Mouse (Mus musculus): ENCODE results near the gene Ell2. TPM values are rescaled to one million over a fixed set of nuclear protein-coding genes. Genes with fewer than 3 reads are reported as not detected.

Gene Ell2
- polyA plus RNA-seq (2015; fragmentation: Nextera tagmentation; extraction: Ambion mirVana): 1.5 and 1.6 TPM in 2 replicates

GRCm38 (mm10) chr13:75706457-75706856, at the start of gene Ell2:
Gene Ell2, plus strand, starts transcription at chr13:75706757.
- 100% methylated on average over 1 of the region's 1 CpGs for WGBS
- Histone ChIP-seq H3K27ac (ENCODE audit: low read length) (no peak within 1 kb of the TSS), H3K4me2 (ENCODE audit: low read length) (peak within 1 kb of the TSS; percentile 87), H3K27me3 (replicated peaks; ENCODE audit: control insufficient read depth, insufficient read depth, low read length) (no peaks in the 10 kb centered on the region), H3K9ac (replicated peaks; ENCODE audit: low read depth, low read length) (peak within 1 kb of the TSS; percentile 67), H3K4me3 (replicated peaks; ENCODE audit: low read length) (peak within 1 kb of the TSS; percentile 60), H3K4me1 (replicated peaks; ENCODE audit: control insufficient read depth, insufficient read depth, low read length) (peaks cover 19% of the 10 kb centered on the region), H3K36me3 (ENCODE audit: control insufficient read depth, insufficient read depth) (no peaks in the 10 kb centered on the region), H3K9me3 (ENCODE audit: control insufficient read depth, low read length) (no peaks in the 10 kb centered on the region)
- ATAC-seq: no peak

DNA sequence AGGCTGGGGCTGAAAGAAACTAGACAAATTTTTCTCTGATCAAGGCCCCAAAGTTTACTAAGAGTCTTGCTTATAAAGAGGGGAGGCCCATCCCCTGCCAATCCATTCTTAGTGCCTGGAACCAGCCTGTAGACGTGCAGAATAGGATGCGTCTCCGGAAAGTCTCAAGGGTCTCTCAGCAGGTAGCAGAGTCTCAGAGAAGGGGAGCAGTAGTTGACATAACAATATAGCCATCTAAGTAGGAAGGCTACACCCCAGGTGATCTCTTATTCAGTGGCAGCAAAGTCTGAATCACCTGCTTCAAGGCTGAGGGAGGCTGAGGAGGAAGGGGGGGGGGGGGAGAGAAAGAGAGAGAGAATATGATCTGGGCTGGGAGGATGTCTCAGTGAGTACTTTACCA, 21.1 kb upstream of the Ell2 start:
- H3K4me2 ChIP-seq (ENCODE audit: low read length): no peak overlapping the region
- ATAC-seq: no peak
- H3K4me1 ChIP-seq (replicated peaks; ENCODE audit: control insufficient read depth, insufficient read depth, low read length): no peaks in the 10 kb centered on the region
- H3K9me3 ChIP-seq (ENCODE audit: control insufficient read depth, low read length): no peaks in the 10 kb centered on the region
- WGBS: 20% methylated on average over 3 of the region's 3 CpGs
- H3K27ac ChIP-seq (ENCODE audit: low read length): no peak overlapping the region
- H3K36me3 ChIP-seq (ENCODE audit: control insufficient read depth, insufficient read depth): no peaks in the 10 kb centered on the region
- H3K4me3 ChIP-seq (replicated peaks; ENCODE audit: low read length): no peak overlapping the region
- no peaks in the 10 kb centered on the region for H3K27me3 ChIP-seq (replicated peaks; ENCODE audit: control insufficient read depth, insufficient read depth, low read length)
- no peak overlapping the region for H3K9ac ChIP-seq (replicated peaks; ENCODE audit: low read depth, low read length)

GRCm38 (mm10) chr13:75686995-75687394, 19.6 kb upstream of the Ell2 start:
- no peak overlapping the region for H3K4me2 ChIP-seq (ENCODE audit: low read length)
- H3K27ac ChIP-seq (ENCODE audit: low read length): no peak overlapping the region
- no peaks in the 10 kb centered on the region for H3K4me1 ChIP-seq (replicated peaks; ENCODE audit: control insufficient read depth, insufficient read depth, low read length)
- no peak overlapping the region for H3K9ac ChIP-seq (replicated peaks; ENCODE audit: low read depth, low read length)
- H3K9me3 ChIP-seq (ENCODE audit: control insufficient read depth, low read length): no peaks in the 10 kb centered on the region
- whole genome bisulfite sequencing: 83% methylated on average over 4 of the region's 4 CpGs
- H3K4me3 ChIP-seq (replicated peaks; ENCODE audit: low read length): no peak overlapping the region
- ATAC-seq: no peak
- no peaks in the 10 kb centered on the region for H3K36me3 ChIP-seq (ENCODE audit: control insufficient read depth, insufficient read depth)
- no peaks in the 10 kb centered on the region for H3K27me3 ChIP-seq (replicated peaks; ENCODE audit: control insufficient read depth, insufficient read depth, low read length)

GRCm38 (mm10) chr13:75691625-75692024, 14.9 kb upstream of the Ell2 start:
- Histone ChIP-seq H3K4me2 (ENCODE audit: low read length) (no peak overlapping the region), H3K4me1 (replicated peaks; ENCODE audit: control insufficient read depth, insufficient read depth, low read length) (no peaks in the 10 kb centered on the region), H3K36me3 (ENCODE audit: control insufficient read depth, insufficient read depth) (no peaks in the 10 kb centered on the region), H3K9ac (replicated peaks; ENCODE audit: low read depth, low read length) (no peak overlapping the region), H3K27me3 (replicated peaks; ENCODE audit: control insufficient read depth, insufficient read depth, low read length) (no peaks in the 10 kb centered on the region), H3K9me3 (ENCODE audit: control insufficient read depth, low read length) (no peaks in the 10 kb centered on the region), H3K4me3 (replicated peaks; ENCODE audit: low read length) (no peak overlapping the region), H3K27ac (ENCODE audit: low read length) (no peak overlapping the region)
- no peak for ATAC-seq

DNA sequence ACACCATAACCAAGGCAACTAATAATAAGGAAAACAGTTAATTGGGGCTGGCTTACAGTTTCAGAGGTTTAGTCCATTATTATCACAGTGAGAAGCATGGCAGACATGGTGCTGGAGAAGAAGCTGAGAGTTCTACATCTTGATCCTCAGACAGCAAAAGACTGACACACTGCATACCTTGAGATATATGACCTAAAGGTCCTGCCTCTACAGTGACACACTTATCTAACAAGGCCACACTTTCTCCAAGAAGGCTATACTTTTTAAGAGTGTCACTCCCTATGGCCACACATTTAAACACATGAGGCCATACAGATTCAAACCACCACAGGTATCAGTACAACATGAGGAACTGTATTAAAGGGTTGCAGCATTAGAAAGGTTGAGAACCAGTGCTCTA, 13.5 kb upstream of the Ell2 start:
- ATAC-seq: no peak
- H3K4me2 ChIP-seq (ENCODE audit: low read length): no peak overlapping the region
- H3K27ac ChIP-seq (ENCODE audit: low read length): no peak overlapping the region
- H3K27me3 ChIP-seq (replicated peaks; ENCODE audit: control insufficient read depth, insufficient read depth, low read length): no peaks in the 10 kb centered on the region
- H3K9me3 ChIP-seq (ENCODE audit: control insufficient read depth, low read length): no peaks in the 10 kb centered on the region
- H3K4me3 ChIP-seq (replicated peaks; ENCODE audit: low read length): no peak overlapping the region
- no peak overlapping the region for H3K9ac ChIP-seq (replicated peaks; ENCODE audit: low read depth, low read length)
- H3K4me1 ChIP-seq (replicated peaks; ENCODE audit: control insufficient read depth, insufficient read depth, low read length): no peaks in the 10 kb centered on the region
- H3K36me3 ChIP-seq (ENCODE audit: control insufficient read depth, insufficient read depth): no peaks in the 10 kb centered on the region

DNA sequence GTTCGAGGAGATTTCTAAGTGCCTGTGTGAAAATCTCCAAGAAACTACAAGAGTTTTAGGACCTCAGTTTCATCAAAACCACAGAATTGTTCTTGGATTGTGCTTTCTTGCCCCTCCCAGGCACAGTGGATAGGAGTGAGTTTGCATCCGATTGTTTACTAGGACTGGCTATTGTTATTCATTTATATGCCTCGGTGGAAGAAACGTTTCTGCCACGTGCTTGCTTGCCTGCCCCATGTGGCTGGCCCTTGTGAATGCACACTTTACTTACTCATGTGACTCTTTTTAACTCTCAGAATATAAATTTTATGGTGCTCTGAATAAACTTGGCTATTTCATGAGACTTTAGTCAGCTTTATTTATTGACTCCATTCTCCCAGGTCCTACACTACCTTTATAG, 3.7 kb upstream of the Ell2 start:
- H3K9ac ChIP-seq (replicated peaks; ENCODE audit: low read depth, low read length): no peak overlapping the region
- H3K4me3 ChIP-seq (replicated peaks; ENCODE audit: low read length): no peak overlapping the region
- no peaks in the 10 kb centered on the region for H3K27me3 ChIP-seq (replicated peaks; ENCODE audit: control insufficient read depth, insufficient read depth, low read length)
- peaks cover 4% of the 10 kb centered on the region; the same call in 1 of the 2 replicates for H3K4me1 ChIP-seq (replicated peaks; ENCODE audit: control insufficient read depth, insufficient read depth, low read length)
- ATAC-seq: no peak
- no peaks in the 10 kb centered on the region for H3K9me3 ChIP-seq (ENCODE audit: control insufficient read depth, low read length)
- H3K36me3 ChIP-seq (ENCODE audit: control insufficient read depth, insufficient read depth): no peaks in the 10 kb centered on the region
- H3K27ac ChIP-seq (ENCODE audit: low read length): no peak overlapping the region
- H3K4me2 ChIP-seq (ENCODE audit: low read length): no peak overlapping the region
- 45% methylated on average over 5 of the region's 5 CpGs for WGBS

GRCm38 (mm10) chr13:75706882-75707816, 592 bp downstream of the Ell2 start:
- Histone ChIP-seq H3K36me3 (ENCODE audit: control insufficient read depth, insufficient read depth) (no peaks in the 10 kb centered on the region), H3K4me3 (replicated peaks; ENCODE audit: low read length) (peak overlapping the region; percentile 60), H3K27ac (ENCODE audit: low read length) (no peak overlapping the region), H3K4me1 (replicated peaks; ENCODE audit: control insufficient read depth, insufficient read depth, low read length) (peaks cover 19% of the 10 kb centered on the region), H3K27me3 (replicated peaks; ENCODE audit: control insufficient read depth, insufficient read depth, low read length) (no peaks in the 10 kb centered on the region), H3K4me2 (ENCODE audit: low read length) (peak overlapping the region; percentile 87), H3K9ac (replicated peaks; ENCODE audit: low read depth, low read length) (peak overlapping the region; percentile 67), H3K9me3 (ENCODE audit: control insufficient read depth, low read length) (no peaks in the 10 kb centered on the region)
- ATAC-seq: peak; percentile 100
- 8% methylated on average over 55 of the region's 64 CpGs for WGBS

DNA sequence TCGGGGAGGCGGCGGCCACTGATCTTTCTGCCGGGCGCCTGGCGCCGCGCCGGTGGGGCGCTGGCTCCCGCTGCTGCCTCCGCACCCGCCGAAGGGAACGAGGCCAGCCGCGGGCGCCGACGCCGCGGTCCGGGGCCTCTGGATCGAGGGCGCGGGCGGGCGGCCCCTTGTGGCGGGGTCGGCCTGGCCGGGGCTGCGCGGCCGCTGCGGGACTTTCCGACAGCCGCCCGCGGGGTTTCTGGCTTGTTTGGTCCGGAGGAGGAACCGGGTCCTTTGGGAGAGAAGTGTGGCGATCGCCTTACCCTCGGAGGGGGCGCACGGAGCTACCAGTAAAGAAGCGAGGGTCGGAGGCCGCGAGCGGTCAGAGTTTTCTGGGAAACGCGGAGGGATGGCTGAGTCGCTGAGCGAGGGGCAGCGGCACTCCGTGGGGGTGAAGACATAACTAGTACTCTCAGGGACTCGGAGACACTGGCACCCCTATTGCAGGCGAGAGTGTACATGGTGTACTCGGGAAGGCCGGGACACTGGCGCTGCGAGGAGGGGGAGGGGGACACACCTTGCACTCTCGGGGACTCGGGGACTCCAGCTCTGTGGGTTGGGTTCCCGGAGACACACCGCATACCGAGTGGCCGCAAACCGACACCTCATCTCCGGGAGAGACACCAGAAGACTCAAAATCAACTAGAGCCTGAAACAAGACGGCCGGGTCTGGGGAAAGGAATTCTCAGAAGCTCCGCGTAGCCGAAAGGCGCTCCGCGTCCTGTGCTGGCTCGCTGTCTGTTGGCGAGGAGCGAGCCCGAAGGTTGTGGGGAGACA, 1.5 kb downstream of the Ell2 start:
- Histone ChIP-seq H3K4me1 (replicated peaks; ENCODE audit: control insufficient read depth, insufficient read depth, low read length) (peaks cover 19% of the 10 kb centered on the region), H3K4me3 (replicated peaks; ENCODE audit: low read length) (peak overlapping the region; percentile 60), H3K9me3 (ENCODE audit: control insufficient read depth, low read length) (no peaks in the 10 kb centered on the region), H3K9ac (replicated peaks; ENCODE audit: low read depth, low read length) (peak overlapping the region; percentile 67), H3K36me3 (ENCODE audit: control insufficient read depth, insufficient read depth) (no peaks in the 10 kb centered on the region), H3K4me2 (ENCODE audit: low read length) (peak overlapping the region; percentile 87), H3K27ac (ENCODE audit: low read length) (no peak overlapping the region), H3K27me3 (replicated peaks; ENCODE audit: control insufficient read depth, insufficient read depth, low read length) (no peaks in the 10 kb centered on the region)
- ATAC-seq: peak; percentile 73
- under 1% methylated on average over 83 of the region's 83 CpGs for WGBS

- peak overlapping the region; percentile 67 for H3K9ac ChIP-seq (replicated peaks; ENCODE audit: low read depth, low read length)
These were observed 2.1 kb downstream of the Ell2 start for GRCm38 (mm10) chr13:75708637-75709002.

More at GRCm38 (mm10) chr13:75708637-75709002, 2.1 kb downstream of the Ell2 start:
- H3K4me2 ChIP-seq (ENCODE audit: low read length): peak overlapping the region; percentile 87
- no peak; the same call in 1 of the 2 replicates for ATAC-seq
- WGBS: 8% methylated on average over 8 of the region's 8 CpGs
- H3K4me3 ChIP-seq (replicated peaks; ENCODE audit: low read length): peak overlapping the region; percentile 60
- H3K27me3 ChIP-seq (replicated peaks; ENCODE audit: control insufficient read depth, insufficient read depth, low read length): no peaks in the 10 kb centered on the region
- no peak overlapping the region for H3K27ac ChIP-seq (ENCODE audit: low read length)
- H3K4me1 ChIP-seq (replicated peaks; ENCODE audit: control insufficient read depth, insufficient read depth, low read length): peaks cover 19% of the 10 kb centered on the region
- H3K9me3 ChIP-seq (ENCODE audit: control insufficient read depth, low read length): no peaks in the 10 kb centered on the region
- no peaks in the 10 kb centered on the region for H3K36me3 ChIP-seq (ENCODE audit: control insufficient read depth, insufficient read depth)

All from forebrain, embryonic 16.5 days (tissue).